Mouse (Mus musculus) testis, adult 2 months (tissue): ENCODE data around the gene Ninj1. TPM values are rescaled to one million over a fixed set of nuclear protein-coding genes. Genes with fewer than 3 reads are reported as not detected.
A peak's percentile ranks its signal among the peaks of the same experiment; 100 is the strongest.

Source experiments
- H3K27ac ChIP-seq: fragments of 200-500 bp; 2 replicates; pipeline ENCODE4 v1.5.1; 2012; ENCODE audit warnings: low read depth, low read length; ENCODE audit not compliant: control insufficient read depth, insufficient read depth
- H3K27me3 ChIP-seq: fragments of 200-500 bp; 2 replicates; pipeline ENCODE4 v1.6.1; 2012; ENCODE audit warnings: mild to moderate bottlenecking, low read length, moderate library complexity; ENCODE audit not compliant: control insufficient read depth, insufficient read depth
- H3K36me3 ChIP-seq: fragments of 200-500 bp; 2 replicates; pipeline ENCODE4 v1.6.1; 2012; ENCODE audit warnings: mild to moderate bottlenecking, low read length; ENCODE audit not compliant: control insufficient read depth, insufficient read depth
- H3K4me1 ChIP-seq: fragments of 200-500 bp; 2 replicates; pipeline ENCODE4 v1.6.1; 2012; ENCODE audit warnings: low read length; ENCODE audit not compliant: control insufficient read depth, insufficient read depth
- H3K4me3 ChIP-seq: fragments of 200-500 bp; 2 replicates; pipeline ENCODE4 v1.5.1; 2012; ENCODE audit warnings: low read depth, mild to moderate bottlenecking, low read length, moderate library complexity, mixed read lengths; ENCODE audit not compliant: control insufficient read depth
- CTCF ChIP-seq: fragments of 200-500 bp; IDR thresholded peaks from 2 replicates; pipeline ENCODE4 v1.5.1; 2012; ENCODE audit warnings: low read depth, mild to moderate bottlenecking, inconsistent platforms, low read length, moderate library complexity; ENCODE audit not compliant: control insufficient read depth, insufficient read depth, insufficient replicate concordance
- POLR2A ChIP-seq: fragments of 200-500 bp; IDR thresholded peaks from 2 replicates; pipeline ENCODE4 v1.6.1; 2012; ENCODE audit warnings: low read depth, mild to moderate bottlenecking, inconsistent platforms, low read length, moderate library complexity; ENCODE audit not compliant: control insufficient read depth
- polyA plus RNA-seq: library from polyadenylated mRNA; depleted of rRNA; stranded (reverse); fragments of >200 nt; gene quantifications from 2 replicates; pipeline ENCODE4 v1.2.3, GENCODE M21; 2012

Gene Ninj1
- polyA plus RNA-seq, 1 experiment = 30.9 TPM

DNA sequence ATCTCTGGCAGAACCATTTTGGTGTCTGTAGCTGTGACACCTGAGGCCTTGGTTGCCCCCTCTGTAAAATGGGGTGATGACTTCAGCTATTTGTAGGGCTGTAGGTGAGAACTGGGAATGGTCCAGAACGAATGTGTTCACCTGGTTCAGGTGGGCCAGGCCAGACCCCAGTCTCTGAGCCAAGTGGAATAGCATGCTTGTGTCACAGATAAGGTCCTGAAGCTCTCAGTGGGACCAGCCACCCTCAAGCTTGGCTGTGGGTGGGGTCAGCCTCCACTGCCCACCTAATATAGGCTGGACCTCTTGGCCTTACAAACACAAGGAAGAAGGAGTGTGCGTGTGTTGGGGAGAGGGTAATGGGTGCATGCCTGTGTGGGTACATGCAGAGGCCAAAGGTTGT is 19.1 kb downstream of the Ninj1 start:
- TF ChIP-seq CTCF (no peak), POLR2A (no peak)
- Histone ChIP-seq H3K27ac (no peak overlapping the region), H3K27me3 (no peaks in the 10 kb centered on the region), H3K4me1 (peaks cover 2% of the 10 kb centered on the region), H3K4me3 (no peak overlapping the region), H3K36me3 (no peaks in the 10 kb centered on the region)

DNA sequence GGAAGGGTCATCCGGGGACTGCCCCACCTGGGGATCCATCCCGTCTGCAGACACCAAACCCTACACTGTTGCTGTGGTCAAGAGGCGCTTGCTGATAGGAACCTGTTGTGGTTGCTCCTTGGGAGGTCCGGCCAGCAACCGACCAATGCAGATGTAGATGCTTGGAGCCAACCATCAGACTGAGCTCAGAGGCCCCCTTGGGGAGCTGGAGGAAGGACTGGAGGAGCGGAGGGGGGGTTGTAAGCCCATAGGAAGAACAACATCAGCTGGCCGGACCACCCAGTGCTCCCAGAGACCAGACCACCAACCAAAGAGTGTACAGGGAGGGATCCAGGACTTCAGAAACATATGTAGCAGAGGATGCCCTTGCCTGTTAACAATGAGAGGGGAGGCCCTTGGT is 22.0 kb downstream of the Ninj1 start:
- H3K4me1 ChIP-seq = peaks cover 5% of the 10 kb centered on the region
- H3K36me3 ChIP-seq = no peaks in the 10 kb centered on the region
- no peaks in the 10 kb centered on the region for H3K27me3 ChIP-seq
- no peak overlapping the region for H3K27ac ChIP-seq
- H3K4me3 ChIP-seq = no peak overlapping the region
- TF ChIP-seq POLR2A = no peak
- no peak for TF ChIP-seq CTCF

DNA sequence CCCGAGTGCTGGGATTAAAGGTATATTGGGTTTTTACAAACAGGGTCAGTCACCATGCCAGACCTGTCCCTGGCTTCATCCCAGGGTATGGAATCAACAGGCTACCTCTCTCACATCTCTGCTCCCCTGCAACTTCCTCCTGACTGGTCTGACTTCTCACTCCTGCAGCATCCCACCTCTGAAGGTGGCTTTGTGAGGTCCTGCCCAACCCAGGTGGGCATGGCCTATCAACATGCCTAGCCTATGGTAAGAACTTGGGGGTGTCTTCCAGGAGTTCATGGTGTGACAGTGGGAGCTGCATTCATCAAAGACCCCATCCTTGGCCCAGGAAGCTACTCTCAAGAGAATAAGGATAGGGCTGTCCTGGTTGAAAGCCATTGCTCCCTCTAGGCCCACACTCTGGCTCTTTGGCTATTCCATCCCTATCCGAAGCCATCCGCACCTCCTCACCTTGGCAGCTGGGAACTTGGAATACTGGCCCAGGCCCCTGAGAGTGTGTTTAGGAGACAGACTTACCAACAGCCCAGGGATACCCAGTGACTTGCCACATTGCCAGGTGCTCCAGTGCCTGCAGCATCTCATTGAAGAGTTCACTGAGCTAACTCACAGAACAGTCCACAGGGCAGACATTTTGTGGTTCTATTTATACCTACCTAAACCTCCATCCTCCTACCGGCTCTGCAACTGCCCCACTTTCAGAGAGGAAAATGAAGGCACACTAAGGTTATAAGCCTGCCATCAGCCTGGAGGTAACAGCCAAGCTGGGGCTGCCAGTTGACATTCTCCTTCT is 25.6 kb downstream of the Ninj1 start:
- TF ChIP-seq CTCF (no peak), POLR2A (no peak)
- Histone ChIP-seq H3K36me3 (no peaks in the 10 kb centered on the region), H3K4me1 (peaks cover 16% of the 10 kb centered on the region), H3K27ac (no peak overlapping the region), H3K27me3 (no peaks in the 10 kb centered on the region), H3K4me3 (no peak overlapping the region)

DNA sequence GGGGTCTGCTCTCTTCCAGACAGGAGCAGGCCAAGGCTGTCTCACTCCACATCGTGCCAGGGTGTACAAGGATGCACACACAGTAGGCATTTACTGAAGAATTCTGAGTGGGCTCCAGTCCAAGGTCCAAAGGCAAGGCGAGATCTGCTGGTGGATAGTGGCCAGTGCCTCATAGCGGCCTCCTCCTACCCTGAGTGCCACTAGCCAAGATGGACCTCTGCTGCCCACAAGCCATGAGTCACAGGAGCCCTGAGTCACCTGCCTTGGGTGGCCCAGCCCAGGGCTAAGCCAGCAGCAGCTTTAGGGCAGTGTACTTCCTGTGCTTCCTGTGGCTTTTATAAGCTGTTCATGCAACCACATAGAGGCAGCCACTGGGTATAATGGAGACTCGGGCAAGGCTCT is 26.2 kb downstream of the Ninj1 start:
- Histone ChIP-seq H3K27ac (no peak overlapping the region), H3K36me3 (no peaks in the 10 kb centered on the region), H3K27me3 (no peaks in the 10 kb centered on the region), H3K4me3 (no peak overlapping the region), H3K4me1 (peaks cover 16% of the 10 kb centered on the region)
- TF ChIP-seq CTCF = no peak
- no peak for TF ChIP-seq POLR2A

DNA sequence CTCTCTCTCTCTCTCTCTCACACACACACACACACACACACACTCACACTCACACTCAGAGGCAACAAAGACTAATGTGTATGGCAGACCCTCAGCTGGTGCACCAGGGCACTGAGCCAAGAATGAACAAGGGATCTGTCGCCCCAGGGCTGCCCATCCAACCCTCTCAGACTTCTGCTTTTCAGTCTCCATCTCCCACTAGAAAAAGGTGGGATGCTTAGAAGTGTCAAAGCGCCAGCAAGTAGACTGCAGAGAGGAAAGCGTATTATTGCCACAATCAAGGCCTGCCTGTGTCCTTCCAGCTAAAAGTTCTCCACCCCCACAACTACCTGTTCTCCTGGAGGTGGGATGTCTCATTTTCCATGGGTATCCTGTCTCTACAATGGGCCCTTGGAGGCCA is 27.2 kb downstream of the Ninj1 start:
- Histone ChIP-seq H3K4me3 (no peak overlapping the region), H3K27me3 (no peaks in the 10 kb centered on the region), H3K4me1 (peaks cover 16% of the 10 kb centered on the region), H3K36me3 (no peaks in the 10 kb centered on the region), H3K27ac (no peak overlapping the region; the same call in 1 of the 2 replicates)
- TF ChIP-seq POLR2A (no peak), CTCF (no peak)

DNA sequence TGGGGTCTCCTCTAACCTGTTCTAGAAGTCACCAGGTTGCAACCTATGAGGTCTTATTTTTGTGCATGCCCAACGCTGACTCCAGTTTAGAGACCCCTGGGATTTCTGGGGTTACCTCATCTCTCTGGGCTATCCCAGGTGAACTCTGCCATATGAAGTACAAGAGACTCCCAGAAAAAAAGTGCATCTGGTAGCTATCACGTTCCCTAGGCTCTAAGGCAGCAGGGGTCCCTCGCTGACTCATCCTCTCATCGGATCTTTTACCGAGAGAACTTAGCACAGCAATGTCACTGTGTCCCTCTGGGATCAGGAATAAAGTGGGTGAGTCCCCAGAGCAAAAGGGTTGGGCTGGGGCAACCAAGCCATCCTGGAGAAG is 27.8 kb downstream of the Ninj1 start:
- Histone ChIP-seq H3K27ac (no peak overlapping the region), H3K4me1 (peaks cover 16% of the 10 kb centered on the region), H3K27me3 (no peaks in the 10 kb centered on the region), H3K4me3 (peak overlapping the region; percentile 94), H3K36me3 (no peaks in the 10 kb centered on the region)
- TF ChIP-seq CTCF (no peak), POLR2A (no peak)

DNA sequence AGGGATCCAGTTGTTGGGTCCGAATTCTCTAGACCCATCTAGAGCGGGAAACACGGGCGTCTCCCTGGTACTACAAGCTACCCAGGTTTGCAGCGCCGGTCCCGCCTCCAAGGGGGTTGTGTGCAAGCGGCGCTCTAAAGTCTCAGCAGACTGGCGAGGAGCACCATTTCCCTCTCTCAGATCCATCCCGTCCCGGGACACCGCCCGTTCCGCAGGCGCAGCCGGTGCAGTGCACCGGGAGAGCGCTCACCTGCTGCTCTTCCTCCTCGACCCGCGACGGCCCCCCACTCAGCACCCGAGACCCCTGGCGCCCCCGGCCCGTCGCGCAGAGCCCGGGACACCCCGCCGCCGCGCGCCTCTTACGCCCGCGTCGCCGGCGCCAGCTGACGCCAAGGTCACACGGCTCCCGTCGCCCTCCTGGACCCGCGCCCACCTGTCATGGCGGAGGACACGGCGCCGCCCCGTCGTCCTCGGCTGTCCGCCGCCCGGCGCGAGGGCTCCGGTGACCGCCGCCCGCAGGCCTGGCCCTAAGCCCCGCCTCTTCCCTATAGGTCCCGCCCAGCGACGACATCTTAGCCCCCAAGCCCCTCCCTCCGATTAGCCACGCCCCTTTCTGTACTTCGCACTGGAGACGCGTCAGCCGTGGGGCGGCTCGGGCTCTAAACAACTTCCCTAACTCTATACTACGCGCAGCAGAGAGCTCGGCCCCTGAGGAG is 28.4 kb downstream of the Ninj1 start, which contains the start of gene Card19:
Gene Card19 (minus strand): TSS at position 534 of the 716 bp plus-strand sequence.
- Histone ChIP-seq H3K27ac (peak within 1 kb of the TSS; percentile 64), H3K4me3 (peak within 1 kb of the TSS; percentile 94), H3K27me3 (no peaks in the 10 kb centered on the region), H3K36me3 (no peaks in the 10 kb centered on the region), H3K4me1 (peaks cover 16% of the 10 kb centered on the region)
- TF ChIP-seq POLR2A (peak; percentile 68), CTCF (no peak)
